Mouse (Mus musculus) testis, postnatal 10 days (tissue): ENCODE measurements at regions not wholly inside any gene's neighbourhood (a gene's known extent, or its start where the extent isn't known, plus 50 kb on each side); places are given as distances from the start of the nearest gene placed in this dataset.

Experiments used
- DNase-seq: peaks from one replicate; pipeline ENCODE4 v3.0.0; 2021; ENCODE audit warnings: low spot score

- DNase-seq = no peak
These were observed 174.6 kb upstream of the Srrm4 start for GRCm38 (mm10) chr5:116766261-116766660.

GRCm38 (mm10) chr5:116761323-116761722, 169.7 kb upstream of the Srrm4 start:
- no peak for DNase-seq

- no peak for DNase-seq
These were observed 167.1 kb upstream of the Srrm4 start for GRCm38 (mm10) chr5:116758687-116759086.

- DNase-seq = no peak
These were observed 161.3 kb upstream of the Srrm4 start for GRCm38 (mm10) chr5:116752941-116753340.

GRCm38 (mm10) chr5:116752096-116752495, 160.5 kb upstream of the Srrm4 start:
- no peak for DNase-seq

GRCm38 (mm10) chr5:116745776-116746175, 154.2 kb upstream of the Srrm4 start:
- no peak for DNase-seq

- no peak for DNase-seq
These were observed 152.8 kb upstream of the Srrm4 start for GRCm38 (mm10) chr5:116744389-116744788.

- DNase-seq = no peak
These were observed 144.0 kb upstream of the Srrm4 start for GRCm38 (mm10) chr5:116735622-116736021.

GRCm38 (mm10) chr5:116731509-116731908, 139.9 kb upstream of the Srrm4 start:
- DNase-seq = no peak

GRCm38 (mm10) chr5:116719200-116719599, 127.6 kb upstream of the Srrm4 start:
- no peak for DNase-seq

- DNase-seq = peak; percentile 57
These were observed 122.6 kb upstream of the Srrm4 start for GRCm38 (mm10) chr5:116714256-116714655.

GRCm38 (mm10) chr5:116712056-116712455, 120.4 kb upstream of the Srrm4 start:
- no peak for DNase-seq

GRCm38 (mm10) chr5:116708505-116708904, 116.9 kb upstream of the Srrm4 start:
- no peak for DNase-seq

GRCm38 (mm10) chr5:116662466-116662865, 70.8 kb upstream of the Srrm4 start:
- DNase-seq = no peak

GRCm38 (mm10) chr5:116661851-116662250, 70.2 kb upstream of the Srrm4 start:
- DNase-seq = no peak

- no peak for DNase-seq
These were observed 63.1 kb upstream of the Srrm4 start for GRCm38 (mm10) chr5:116654486-116655420.
